Mouse (Mus musculus): ENCODE data around the gene Syn3.

GRCm38 (mm10) chr10:86359208-86359607, 139.5 kb downstream of the Syn3 start:
- TF ChIP-seq CTCF (IDR thresholded peaks at IDR 0.05; ENCODE audit: extremely low read depth, insufficient read length, insufficient replicate concordance, low read depth, low read length) (no peak), POLR2A (IDR thresholded peaks at IDR 0.05; ENCODE audit: low read depth, low read length) (no peak)

All from small intestine, adult 2 months (tissue).